Mouse (Mus musculus) naive thymus-derived CD4-positive, alpha-beta T cell, adult 5 months (primary cell): ENCODE measurements around the gene Gm20931. TPM values are rescaled to one million over a fixed set of nuclear protein-coding genes. Genes with fewer than 3 reads are reported as not detected.

Source experiments
- polyA plus RNA-seq: library from polyadenylated mRNA; unstranded; fragments of 100-300 nt; shearing (Covaris generic); gene quantifications from one replicate; pipeline ENCODE4 v1.2.1, GENCODE M21; 2017

Gene Gm20931
- not detected for polyA plus RNA-seq

GRCm38 (mm10) chrY:55213420-55213819 is at the start of gene Gm20931:
Gene Gm20931 (plus strand): TSS chrY:55213720.

